In genomic region chr8:106772094-106772493, GRCm38 (mm10) we compare ENCODE assay signal across 17 mouse cellular contexts.
DNase-seq lines count a peak whose midpoint lies in the region; TF ChIP-seq lines count a peak whose summit lies in the region.
"Had no signal": no experiment of that assay in that cellular context is flagged by ENCODE, and none has a peak within 500 bp of the region (broad histone marks: within the 10 kb centered on the region; RNA-seq: fewer than 3 reads in every experiment).

No protein-coding gene starts in this region.

- no peak for DNase-seq in gastrocnemius, adult 2 months
- DNase-seq in gastrocnemius, postnatal 25 days, result no peak
- DNase-seq in heart, adult 8-10 months (ENCODE audit: low spot score), result peak; percentile 50
- DNase-seq in heart, postnatal 10 days, result no peak
- no peak for DNase-seq in cerebellum, adult 9-11 months
- DNase-seq: adrenal gland, adult 2 months; adrenal gland, adult 8-10 months; adrenal gland, postnatal 10 days; adrenal gland, postnatal 14 days; adrenal gland, postnatal 25 days; adrenal gland, postnatal 36 days; B cell, adult 2 months; cerebellum, adult 11 months; cerebellum, adult 11-12 months; cerebellum, adult 18-20 months; cerebellum, adult 2 months had no signal

- H3K27ac ChIP-seq in gastrocnemius, adult 2 months, result peak overlapping the region; percentile 58; the same call in 1 of the 2 replicates
- peak overlapping the region; percentile 44 for H3K27ac ChIP-seq in brown adipose tissue, adult 24 weeks (replicated peaks; ENCODE audit: low read depth, low read length)

- peaks cover 9% of the 10 kb centered on the region for H3K4me1 ChIP-seq in brown adipose tissue, adult 24 weeks (ENCODE audit: control insufficient read depth, insufficient read depth, insufficient read length, low read length)

- no peak overlapping the region for H3K4me3 ChIP-seq in gastrocnemius, adult 2 months
- no peak overlapping the region for H3K4me3 ChIP-seq in brown adipose tissue, adult 24 weeks (ENCODE audit: insufficient read depth, low read depth, low read length)

- no peak for TF ChIP-seq CTCF in gastrocnemius, adult 2 months (IDR thresholded peaks at IDR 0.05)

- intact Hi-C loops in gastrocnemius, adult 2 months (cut with DNase I), result loop anchor here (5.0 kb wide), 1 partner anchor 40 kb away; no protein-coding TSS in a partner anchor
- intact Hi-C loops in heart, postnatal 10 days (cut with DNase I), result no loop called here
